Mouse (Mus musculus) heart, adult 2 months (tissue): ENCODE results near the gene Clcn6.

ENCODE experiments used
- CTCF ChIP-seq: fragments of 200-600 bp; IDR thresholded peaks from 2 replicates; pipeline ENCODE4 v1.8.1; 2022; ENCODE audit warnings: antibody characterized with exemption, mild to moderate bottlenecking, moderate library complexity
- EP300 ChIP-seq: fragments of 200-500 bp; IDR thresholded peaks from 2 replicates; pipeline ENCODE4 v1.6.1; 2011; ENCODE audit warnings: low read depth, low read length, control low read depth; ENCODE audit not compliant: insufficient read depth

GRCm38 (mm10) chr4:148029297-148029696 lies 9.3 kb downstream of the Clcn6 start:
- TF ChIP-seq CTCF (no peak), EP300 (no peak)
